11 mouse cellular contexts compared by ENCODE assay signal in the genomic region with DNA sequence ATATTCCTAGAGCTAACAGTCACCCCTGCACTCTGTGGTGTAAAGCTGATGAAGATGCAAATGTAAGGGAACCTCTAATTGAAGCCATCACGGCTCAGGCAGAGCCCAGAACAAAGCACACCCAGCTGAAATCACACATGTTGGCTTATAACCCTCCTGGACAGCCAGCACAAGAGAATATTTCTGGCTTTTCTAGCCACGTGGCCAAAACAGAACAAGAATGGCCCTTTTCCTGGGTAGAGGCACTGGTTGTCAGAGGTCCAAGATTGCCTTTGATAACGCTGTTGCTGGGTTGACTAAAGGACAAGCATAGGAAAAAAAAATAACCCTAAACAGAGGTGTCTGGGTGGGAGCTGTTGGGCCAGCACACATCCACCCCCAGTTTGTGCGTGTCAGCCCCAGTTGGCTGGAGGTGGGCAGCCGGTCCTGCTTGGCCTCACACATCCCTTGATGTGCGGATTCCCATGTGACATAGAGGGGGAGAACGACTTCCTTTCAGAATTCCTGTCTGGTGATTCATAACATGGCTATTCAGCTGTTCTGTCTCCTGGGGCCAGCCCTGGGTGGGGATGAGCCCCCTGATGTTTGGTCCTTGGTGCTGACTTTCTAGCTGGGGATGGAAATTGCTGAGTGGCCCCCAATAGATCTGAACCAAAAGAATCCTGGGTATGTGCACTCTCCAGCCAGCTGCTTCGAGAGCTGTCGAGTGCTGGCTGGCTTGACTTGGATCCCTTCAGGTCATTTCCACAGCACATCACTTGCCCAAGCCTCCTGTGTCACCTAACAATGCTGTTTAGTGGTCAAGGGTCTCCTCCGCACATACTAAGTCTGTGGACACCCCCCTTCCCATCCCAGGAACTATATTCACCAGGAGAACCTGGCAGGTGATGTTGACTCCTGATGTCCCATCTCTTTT.
DNase-seq lines count a peak whose midpoint lies in the region; ATAC-seq and TF ChIP-seq lines count a peak whose summit lies in the region.
"Had no signal": no experiment of that assay in that cellular context is flagged by ENCODE, and none has a peak within 500 bp of the region (broad histone marks: within the 10 kb centered on the region; RNA-seq: fewer than 3 reads in every experiment).

No protein-coding gene starts in this region.

- 24% methylated on average over 10 of the region's 10 CpGs for WGBS in heart, embryonic 14.5 days
- 67% methylated on average over 10 of the region's 10 CpGs for WGBS in midbrain, postnatal 0 days

- H3K27me3 ChIP-seq in testis, adult 2 months (ENCODE audit: control insufficient read depth, insufficient read depth, low read length) = no peaks in the 10 kb centered on the region
- H3K27me3 ChIP-seq in heart, embryonic 14.5 days (ENCODE audit: control insufficient read depth, insufficient read depth, low read length) = no peaks in the 10 kb centered on the region
- no peaks in the 10 kb centered on the region for H3K27me3 ChIP-seq in midbrain, postnatal 0 days (ENCODE audit: insufficient read depth, low read length)
- H3K27me3 ChIP-seq: embryonic facial prominence, embryonic 13.5 days; hindbrain, embryonic 15.5 days had no signal

- H3K4me1 ChIP-seq in testis, adult 2 months (ENCODE audit: control insufficient read depth, insufficient read depth, low read length) = peaks cover 13% of the 10 kb centered on the region
- H3K4me1 ChIP-seq in heart, embryonic 14.5 days (ENCODE audit: control insufficient read depth in 2 of 2, insufficient read depth in 2 of 2, low read length in 2 of 2) = peaks cover 15 to 16% of the 10 kb centered on the region in 2 experiments
- no peaks in the 10 kb centered on the region for H3K4me1 ChIP-seq in midbrain, postnatal 0 days (ENCODE audit: insufficient read depth, low read length)
- H3K4me1 ChIP-seq: hindbrain, embryonic 15.5 days had no signal

- H3K4me2 ChIP-seq in heart, embryonic 14.5 days (ENCODE audit: low read length) = peak overlapping the region; percentile 8; the same call in 1 of the 2 replicates
- no peak overlapping the region for H3K4me2 ChIP-seq in midbrain, postnatal 0 days (ENCODE audit: low read depth, low read length, poor library complexity, severe bottlenecking)
- H3K4me2 ChIP-seq: embryonic facial prominence, embryonic 13.5 days; hindbrain, embryonic 15.5 days had no signal

- no peak for TF ChIP-seq CTCF in testis, adult 2 months (IDR thresholded peaks at IDR 0.05; ENCODE audit: control insufficient read depth, insufficient read depth, insufficient replicate concordance, low read depth, low read length)
- TF ChIP-seq CTCF in midbrain, postnatal 0 days (IDR thresholded peaks at IDR 0.05) = no peak

- no peaks in the 10 kb centered on the region for H3K9me3 ChIP-seq in heart, embryonic 14.5 days (ENCODE audit: control insufficient read depth, low read length)
- no peaks in the 10 kb centered on the region for H3K9me3 ChIP-seq in midbrain, postnatal 0 days (ENCODE audit: low read length)
- H3K9me3 ChIP-seq: hindbrain, embryonic 15.5 days had no signal

- H3K27ac ChIP-seq in testis, adult 2 months (ENCODE audit: control insufficient read depth, insufficient read depth, low read depth, low read length) = peak overlapping the region; percentile 81
- H3K27ac ChIP-seq in heart, embryonic 14.5 days (replicated peaks in 1 of 2; ENCODE audit: control insufficient read depth in 1 of 2, insufficient read depth in 1 of 2, low read depth in 2 of 2, low read length in 2 of 2) = peak overlapping the region; percentile 6 to 29
- no peak overlapping the region for H3K27ac ChIP-seq in midbrain, postnatal 0 days (ENCODE audit: low read depth, low read length)
- H3K27ac ChIP-seq: embryonic facial prominence, embryonic 13.5 days; hindbrain, embryonic 15.5 days; macrophage had no signal

- no peak for TF ChIP-seq POLR2A in testis, adult 2 months (IDR thresholded peaks at IDR 0.05; ENCODE audit: control insufficient read depth, low read depth, low read length)

- no peak for DNase-seq in testis, postnatal 10 days (ENCODE audit: low spot score)
- DNase-seq in kidney, postnatal 4 days = peak; percentile 31 to 63
- DNase-seq in embryo, embryonic 10 days (ENCODE audit: low spot score) = no peak
- DNase-seq in left cerebral cortex, adult 8-10 months (ENCODE audit: low spot score in 2 of 2) = no peak
- no peak for DNase-seq in embryo, embryonic 9.5 days (ENCODE audit: extremely low spot score)
- no peak for DNase-seq in midbrain, postnatal 0 days (ENCODE audit: low spot score)

- no peak overlapping the region for H3K9ac ChIP-seq in heart, embryonic 14.5 days (ENCODE audit: low read length)
- H3K9ac ChIP-seq in midbrain, postnatal 0 days (replicated peaks; ENCODE audit: low read length, poor library complexity, severe bottlenecking) = no peak overlapping the region
- H3K9ac ChIP-seq: embryonic facial prominence, embryonic 13.5 days; hindbrain, embryonic 15.5 days had no signal

- no peaks in the 10 kb centered on the region for H3K36me3 ChIP-seq in testis, adult 2 months (ENCODE audit: control insufficient read depth, insufficient read depth, low read length)
- no peaks in the 10 kb centered on the region for H3K36me3 ChIP-seq in heart, embryonic 14.5 days (ENCODE audit: control insufficient read depth, insufficient read depth, low read length)
- H3K36me3 ChIP-seq in midbrain, postnatal 0 days (ENCODE audit: insufficient read depth, low read length) = no peaks in the 10 kb centered on the region
- H3K36me3 ChIP-seq: embryonic facial prominence, embryonic 13.5 days; hindbrain, embryonic 15.5 days had no signal

- peak; percentile 47 for ATAC-seq in heart, embryonic 14.5 days (ENCODE audit: insufficient number of reproducible peaks, insufficient read depth, low FRiP score, low read depth)
- no peak for ATAC-seq in midbrain, postnatal 0 days (ENCODE audit: low FRiP score)

- no peak overlapping the region; the same call in 1 of the 2 replicates for H3K4me3 ChIP-seq in testis, adult 2 months (ENCODE audit: control insufficient read depth, low read depth, low read length)
- H3K4me3 ChIP-seq in heart, embryonic 14.5 days (ENCODE audit: control insufficient read depth in 1 of 2, insufficient read depth in 1 of 2, low read depth in 1 of 2, low read length in 2 of 2) = no peak overlapping the region
- H3K4me3 ChIP-seq in midbrain, postnatal 0 days (ENCODE audit: low read depth, low read length) = no peak overlapping the region
- H3K4me3 ChIP-seq: embryonic facial prominence, embryonic 13.5 days; hindbrain, embryonic 15.5 days had no signal

Comparison
In these comparisons a context has a peak if more than half of its experiments do, and no peak if none do; other contexts are left out.
1. DNase-seq: peak in kidney, postnatal 4 days (2 of 2); none in testis, postnatal 10 days (single experiment), embryo, embryonic 10 days (single experiment), left cerebral cortex, adult 8-10 months (0 of 2), embryo, embryonic 9.5 days (single experiment) and midbrain, postnatal 0 days (single experiment).